Mouse (Mus musculus) liver, embryonic 14.5 days (tissue): Measurements from ENCODE around the gene Camk2d.

ENCODE experiments used
- CTCF ChIP-seq: IDR thresholded peaks from 2 replicates; pipeline ENCODE4 v1.5.1; 2016; ENCODE audit warnings: antibody characterized with exemption, low read depth, control low read depth
- EP300 ChIP-seq: IDR thresholded peaks from 2 replicates; pipeline ENCODE4 v1.6.1; 2016; ENCODE audit warnings: antibody characterized with exemption, low read depth

GRCm38 (mm10) chr3:126587477-126587876 lies 8.6 kb upstream of the Camk2d start:
- TF ChIP-seq CTCF (no peak), EP300 (no peak)
